Mouse (Mus musculus) spleen, adult 12 weeks (tissue): ENCODE data around the gene Degs2.

Experiments used
- DNase-seq: peaks from one replicate; pipeline ENCODE4 v3.0.0; 2022; ENCODE audit warnings: low spot score

The Degs2 gene

GRCm38 (mm10) chr12:108651053-108651660, 51.0 kb downstream of the Degs2 start:
- DNase-seq: peak; percentile 29

GRCm38 (mm10) chr12:108647784-108648183, 54.3 kb downstream of the Degs2 start:
- DNase-seq: no peak

GRCm38 (mm10) chr12:108646234-108646633, 55.9 kb downstream of the Degs2 start:
- DNase-seq: no peak

GRCm38 (mm10) chr12:108642019-108642418, 60.1 kb downstream of the Degs2 start:
- DNase-seq: no peak

DNA sequence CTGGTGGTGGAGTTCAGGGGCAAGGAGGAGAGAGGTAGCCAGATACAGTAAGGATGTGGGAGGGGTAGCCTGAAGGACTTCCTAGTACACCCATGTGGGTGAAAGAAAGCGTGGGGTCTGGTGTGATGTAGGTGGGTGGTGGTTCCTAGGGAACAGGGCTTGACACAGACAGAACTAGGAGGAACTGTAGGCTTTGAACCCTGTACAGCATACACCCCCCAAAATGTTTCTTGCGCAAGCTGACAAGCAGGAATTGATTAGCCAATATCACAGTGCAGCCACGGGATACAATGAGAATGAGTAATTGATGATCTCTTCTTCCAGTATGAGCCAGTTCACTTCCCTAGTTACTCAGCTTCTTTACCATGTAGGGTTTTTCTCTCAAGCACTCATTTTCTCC, 63.0 kb downstream of the Degs2 start:
- DNase-seq: no peak

- DNase-seq: no peak
These were observed 64.7 kb downstream of the Degs2 start for GRCm38 (mm10) chr12:108637440-108637839.

GRCm38 (mm10) chr12:108635501-108635900, 66.6 kb downstream of the Degs2 start:
- DNase-seq: no peak

DNA sequence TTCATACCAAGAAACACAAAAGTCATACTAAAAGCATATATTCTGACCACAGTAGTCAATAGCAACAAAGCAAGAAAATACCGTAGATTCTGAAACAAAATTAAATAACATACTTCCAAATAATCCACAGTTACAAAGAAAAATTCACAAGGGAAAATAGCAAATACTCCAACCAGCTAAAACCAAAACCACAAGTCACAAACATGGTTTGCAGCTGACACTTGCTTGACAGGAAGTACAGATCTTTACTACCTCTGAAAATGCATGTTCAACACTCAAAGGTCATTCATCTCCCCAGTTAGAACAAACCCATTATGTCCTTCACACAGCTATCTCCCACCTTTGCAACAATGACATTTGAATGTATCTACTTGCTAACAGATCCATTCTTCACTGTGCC, 68.1 kb downstream of the Degs2 start:
- DNase-seq: no peak

- no peak for DNase-seq
These were observed 69.6 kb downstream of the Degs2 start for GRCm38 (mm10) chr12:108632501-108632900.

DNA sequence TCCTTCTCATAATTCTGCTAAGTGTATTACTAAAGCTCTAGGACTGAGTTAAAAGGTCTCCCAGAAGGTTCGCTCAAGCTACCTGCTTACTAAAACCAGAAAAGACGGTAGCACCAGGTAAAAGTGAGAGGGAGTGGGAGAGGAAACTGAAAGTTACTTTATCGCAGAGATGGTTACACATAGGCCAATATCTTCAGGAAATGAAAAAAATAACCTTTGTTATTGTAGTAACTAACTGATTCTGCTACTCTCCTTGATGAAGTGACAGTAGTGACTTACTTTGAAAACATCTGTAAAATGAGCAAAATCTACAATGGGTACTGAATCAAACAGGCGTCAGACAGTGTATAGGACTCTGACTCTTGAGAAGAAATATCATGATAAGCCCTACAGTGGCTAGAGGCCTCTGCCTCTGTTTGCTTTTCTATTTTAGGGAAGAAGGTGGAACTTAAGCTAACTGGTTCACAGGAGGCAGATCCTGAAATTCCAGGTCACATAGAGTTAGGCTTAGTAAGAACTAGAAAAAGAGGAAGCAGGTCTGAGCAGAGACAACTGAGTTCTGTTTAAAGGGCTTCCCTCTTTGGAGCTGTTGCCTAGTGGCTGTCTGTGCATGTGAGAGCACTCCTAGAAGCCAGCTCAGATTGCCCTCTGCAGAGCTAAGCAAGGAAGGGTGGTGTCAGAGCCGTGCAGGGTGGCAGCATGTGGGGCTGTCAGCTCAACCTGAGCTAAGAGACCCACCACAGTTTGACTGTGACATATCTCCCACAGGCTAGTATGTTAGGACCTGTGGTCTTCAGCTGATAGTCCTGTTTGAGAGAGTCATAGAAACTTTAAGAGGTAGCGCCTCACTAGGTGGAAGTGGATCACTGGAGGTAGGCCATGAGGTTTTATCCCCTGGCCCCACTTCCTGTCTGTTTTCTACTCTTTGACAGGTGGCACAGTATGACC, 71.1 kb downstream of the Degs2 start:
- DNase-seq: no peak

GRCm38 (mm10) chr12:108629556-108629955, 72.6 kb downstream of the Degs2 start:
- DNase-seq: no peak
